Mouse (Mus musculus): Measurements from ENCODE around the gene Tmem178b. TPM values are rescaled to one million over a fixed set of nuclear protein-coding genes. Genes with fewer than 3 reads are reported as not detected.

Gene Tmem178b
- polyA plus RNA-seq, 1 experiment from 2014 or later, result 43.8 TPM

DNA sequence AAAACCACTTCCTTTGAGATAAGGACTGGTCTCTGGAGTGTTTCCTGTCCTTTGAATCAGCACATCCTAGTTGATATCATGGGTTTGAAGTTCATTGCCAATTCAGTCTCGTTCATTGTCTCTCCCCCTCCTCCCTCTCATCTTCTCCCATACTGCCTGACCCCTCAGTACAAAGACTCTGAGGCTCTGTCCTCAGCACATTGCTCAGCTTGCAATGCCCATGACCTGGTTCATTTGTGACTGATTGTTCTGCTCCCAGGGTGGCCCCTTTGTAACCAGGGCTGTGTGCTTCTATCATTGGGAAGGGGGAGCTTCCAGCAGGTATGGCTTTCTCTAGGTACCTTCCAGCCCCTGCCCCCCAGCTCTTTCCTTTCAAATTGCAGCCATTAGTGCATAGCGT lies 329.5 kb downstream of the Tmem178b start:
- Histone ChIP-seq H3K4me2 (replicated peaks) (no peak overlapping the region), H3K27ac (no peak overlapping the region), H3K9ac (no peak overlapping the region), H3K27me3 (ENCODE audit: control insufficient read depth, insufficient read depth, low read length) (no peaks in the 10 kb centered on the region), H3K4me3 (replicated peaks; ENCODE audit: low read length) (no peak overlapping the region), H3K9me3 (ENCODE audit: control insufficient read depth, low read length) (no peaks in the 10 kb centered on the region), H3K36me3 (replicated peaks; ENCODE audit: control insufficient read depth, insufficient read depth) (no peaks in the 10 kb centered on the region), H3K4me1 (replicated peaks; ENCODE audit: control insufficient read depth, insufficient read depth, low read length) (no peaks in the 10 kb centered on the region)
- DNase-seq (ENCODE audit: low spot score) (no peak), ATAC-seq (ENCODE audit: low FRiP score) (no peak)
- WGBS, result 49% methylated on average over 2 of the region's 2 CpGs

GRCm38 (mm10) chr6:40205380-40205779 lies 332.3 kb downstream of the Tmem178b start:
- Histone ChIP-seq H3K27me3 (ENCODE audit: control insufficient read depth, insufficient read depth, low read length) (no peaks in the 10 kb centered on the region), H3K36me3 (replicated peaks; ENCODE audit: control insufficient read depth, insufficient read depth) (peaks cover 8% of the 10 kb centered on the region; the same call in 1 of the 2 replicates), H3K9me3 (ENCODE audit: control insufficient read depth, low read length) (no peaks in the 10 kb centered on the region), H3K4me1 (replicated peaks; ENCODE audit: control insufficient read depth, insufficient read depth, low read length) (no peaks in the 10 kb centered on the region), H3K4me2 (replicated peaks) (no peak overlapping the region), H3K9ac (no peak overlapping the region), H3K4me3 (replicated peaks; ENCODE audit: low read length) (no peak overlapping the region), H3K27ac (no peak overlapping the region)
- no peak for ATAC-seq (ENCODE audit: low FRiP score)
- DNase-seq (ENCODE audit: low spot score), result no peak
- 83% methylated on average over 2 of the region's 2 CpGs for WGBS

DNA sequence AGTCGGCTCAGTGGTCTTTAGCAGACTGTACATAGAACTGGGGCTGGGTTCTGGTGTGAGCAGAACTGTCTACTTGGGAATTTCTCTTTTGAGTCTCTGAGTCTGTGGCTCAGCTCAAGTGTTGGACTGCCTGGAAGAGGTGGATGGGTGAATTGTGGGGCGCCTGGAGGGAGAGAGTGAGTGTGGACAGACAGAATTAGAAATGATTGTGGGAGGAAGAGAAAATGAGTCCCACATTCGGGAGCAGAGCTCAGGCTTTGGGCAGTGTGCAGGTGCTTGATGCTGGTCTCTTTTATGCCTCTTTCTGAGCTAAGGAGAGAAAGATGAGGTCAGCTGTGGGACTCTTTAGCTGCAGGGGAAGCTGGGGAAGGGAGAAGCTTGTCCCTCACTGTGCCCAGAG lies 334.9 kb downstream of the Tmem178b start:
- Histone ChIP-seq H3K9me3 (ENCODE audit: control insufficient read depth, low read length) (no peaks in the 10 kb centered on the region), H3K4me3 (replicated peaks; ENCODE audit: low read length) (no peak overlapping the region), H3K4me1 (replicated peaks; ENCODE audit: control insufficient read depth, insufficient read depth, low read length) (no peaks in the 10 kb centered on the region), H3K27me3 (ENCODE audit: control insufficient read depth, insufficient read depth, low read length) (no peaks in the 10 kb centered on the region), H3K9ac (no peak overlapping the region), H3K4me2 (replicated peaks) (no peak overlapping the region), H3K27ac (no peak overlapping the region), H3K36me3 (replicated peaks; ENCODE audit: control insufficient read depth, insufficient read depth) (peaks cover 8% of the 10 kb centered on the region; the same call in 1 of the 2 replicates)
- WGBS, result 89% methylated on average over 3 of the region's 3 CpGs
- no peak for DNase-seq (ENCODE audit: low spot score)
- no peak for ATAC-seq (ENCODE audit: low FRiP score)

DNA sequence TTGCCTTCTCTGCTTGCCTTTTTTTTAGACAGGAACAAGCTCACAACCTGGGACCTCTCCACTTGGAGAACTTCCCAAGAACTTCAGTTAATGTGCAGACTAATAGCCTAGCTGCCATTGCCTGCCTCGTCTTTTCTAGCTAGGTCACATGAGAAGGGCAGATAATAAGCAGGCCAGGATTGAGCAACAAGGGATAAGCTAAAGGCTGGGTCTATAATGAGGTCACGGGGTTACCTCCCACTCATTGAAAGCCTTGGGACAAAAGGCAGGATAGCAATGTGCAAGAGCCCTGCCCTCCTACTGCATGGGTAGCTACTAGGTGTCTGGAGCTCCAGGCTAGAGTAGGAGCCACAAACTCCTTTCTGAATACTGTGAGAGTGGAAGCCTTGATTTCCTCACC lies 336.1 kb downstream of the Tmem178b start:
- Histone ChIP-seq H3K4me2 (replicated peaks) (no peak overlapping the region), H3K4me3 (replicated peaks; ENCODE audit: low read length) (no peak overlapping the region), H3K27ac (no peak overlapping the region), H3K27me3 (ENCODE audit: control insufficient read depth, insufficient read depth, low read length) (no peaks in the 10 kb centered on the region), H3K9ac (no peak overlapping the region), H3K9me3 (ENCODE audit: control insufficient read depth, low read length) (no peaks in the 10 kb centered on the region), H3K4me1 (replicated peaks; ENCODE audit: control insufficient read depth, insufficient read depth, low read length) (no peaks in the 10 kb centered on the region), H3K36me3 (replicated peaks; ENCODE audit: control insufficient read depth, insufficient read depth) (peaks cover 8% of the 10 kb centered on the region; the same call in 1 of the 2 replicates)
- DNase-seq (ENCODE audit: low spot score) (no peak), ATAC-seq (ENCODE audit: low FRiP score) (no peak)
- WGBS, result 54% methylated on average over 2 of the region's 2 CpGs

- H3K27me3 ChIP-seq (ENCODE audit: control insufficient read depth, insufficient read depth, low read length), result no peaks in the 10 kb centered on the region
- ATAC-seq (ENCODE audit: low FRiP score) (no peak), DNase-seq (ENCODE audit: low spot score) (no peak)
- no peaks in the 10 kb centered on the region for H3K9me3 ChIP-seq (ENCODE audit: control insufficient read depth, low read length)
- no peak overlapping the region for H3K4me3 ChIP-seq (replicated peaks; ENCODE audit: low read length)
- H3K4me2 ChIP-seq (replicated peaks), result no peak overlapping the region
- no peak overlapping the region for H3K9ac ChIP-seq
- no peak overlapping the region for H3K27ac ChIP-seq
- H3K36me3 ChIP-seq (replicated peaks; ENCODE audit: control insufficient read depth, insufficient read depth), result no peaks in the 10 kb centered on the region
- H3K4me1 ChIP-seq (replicated peaks; ENCODE audit: control insufficient read depth, insufficient read depth, low read length), result no peaks in the 10 kb centered on the region
- WGBS, result 92% methylated on average over 12 of the region's 12 CpGs
Observed at GRCm38 (mm10) chr6:40217154-40217553, 344.1 kb downstream of the Tmem178b start.

DNA sequence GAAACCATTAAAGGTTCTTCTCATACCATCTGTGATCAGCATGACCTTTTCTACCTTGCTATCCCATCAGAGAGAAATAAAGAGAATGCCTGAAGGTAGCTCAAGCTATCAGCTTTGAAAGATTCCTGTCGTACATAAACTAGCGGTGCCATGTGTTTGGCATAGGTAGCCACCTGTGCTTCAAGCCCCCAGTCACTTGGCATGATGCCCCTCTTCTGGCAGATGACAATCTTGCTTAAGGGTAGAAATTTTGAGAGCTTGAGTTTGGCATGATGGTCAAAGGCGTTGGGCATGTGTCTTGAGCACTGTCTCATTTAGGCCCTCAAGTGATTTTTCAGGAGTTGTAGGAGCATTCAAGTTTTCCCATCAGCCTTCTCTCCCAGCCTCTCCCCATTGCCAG lies 344.6 kb downstream of the Tmem178b start:
- WGBS, result 88% methylated on average over 3 of the region's 3 CpGs
- ATAC-seq (ENCODE audit: low FRiP score) (no peak), DNase-seq (ENCODE audit: low spot score) (no peak)
- no peaks in the 10 kb centered on the region for H3K9me3 ChIP-seq (ENCODE audit: control insufficient read depth, low read length)
- no peaks in the 10 kb centered on the region for H3K36me3 ChIP-seq (replicated peaks; ENCODE audit: control insufficient read depth, insufficient read depth)
- H3K4me2 ChIP-seq (replicated peaks), result no peak overlapping the region
- H3K27ac ChIP-seq, result no peak overlapping the region
- H3K4me1 ChIP-seq (replicated peaks; ENCODE audit: control insufficient read depth, insufficient read depth, low read length), result no peaks in the 10 kb centered on the region
- no peaks in the 10 kb centered on the region for H3K27me3 ChIP-seq (ENCODE audit: control insufficient read depth, insufficient read depth, low read length)
- H3K9ac ChIP-seq, result no peak overlapping the region
- H3K4me3 ChIP-seq (replicated peaks; ENCODE audit: low read length), result no peak overlapping the region

GRCm38 (mm10) chr6:40220634-40221120 lies 347.6 kb downstream of the Tmem178b start:
- no peak overlapping the region for H3K27ac ChIP-seq
- DNase-seq (ENCODE audit: low spot score), result no peak
- H3K36me3 ChIP-seq (replicated peaks; ENCODE audit: control insufficient read depth, insufficient read depth), result no peaks in the 10 kb centered on the region
- H3K9ac ChIP-seq, result no peak overlapping the region
- no peaks in the 10 kb centered on the region for H3K9me3 ChIP-seq (ENCODE audit: control insufficient read depth, low read length)
- H3K27me3 ChIP-seq (ENCODE audit: control insufficient read depth, insufficient read depth, low read length), result no peaks in the 10 kb centered on the region
- no peak overlapping the region for H3K4me3 ChIP-seq (replicated peaks; ENCODE audit: low read length)
- H3K4me2 ChIP-seq (replicated peaks), result no peak overlapping the region
- no peak for ATAC-seq (ENCODE audit: low FRiP score)
- H3K4me1 ChIP-seq (replicated peaks; ENCODE audit: control insufficient read depth, insufficient read depth, low read length), result no peaks in the 10 kb centered on the region

DNA sequence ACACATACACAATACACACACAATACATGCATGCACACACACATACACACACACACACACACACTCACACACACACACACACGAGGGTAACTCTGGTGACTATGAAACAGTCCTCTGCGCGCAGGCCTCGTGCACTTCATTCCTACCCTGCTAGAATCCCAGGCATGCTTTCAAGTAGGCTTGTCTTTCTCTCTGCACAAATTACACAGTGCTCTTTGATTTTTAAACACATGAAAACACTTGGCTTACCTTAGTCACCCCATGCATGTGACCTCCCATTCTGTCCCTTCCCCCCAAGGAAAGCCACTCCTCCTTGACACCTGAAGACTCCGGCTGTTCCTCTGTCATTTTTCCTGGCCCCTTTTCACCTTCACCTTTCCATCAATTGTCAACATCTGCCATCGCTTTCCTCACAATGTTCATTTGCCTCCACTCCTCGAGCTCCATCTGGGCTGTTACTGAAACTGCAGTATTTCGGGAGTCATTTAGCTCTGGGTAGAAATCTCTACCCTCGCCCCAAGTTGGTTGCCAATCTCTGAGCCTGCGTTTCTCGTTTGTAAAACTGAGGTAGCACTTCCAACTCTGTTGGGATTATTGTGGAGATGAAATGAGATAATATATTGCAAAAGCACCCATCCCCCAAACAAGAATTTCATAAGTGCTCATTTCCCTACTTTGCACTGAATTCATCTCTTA lies 352.7 kb downstream of the Tmem178b start:
- ATAC-seq (ENCODE audit: low FRiP score) (no peak), DNase-seq (ENCODE audit: low spot score) (no peak)
- WGBS, result 90% methylated on average over 11 of the region's 11 CpGs

DNA sequence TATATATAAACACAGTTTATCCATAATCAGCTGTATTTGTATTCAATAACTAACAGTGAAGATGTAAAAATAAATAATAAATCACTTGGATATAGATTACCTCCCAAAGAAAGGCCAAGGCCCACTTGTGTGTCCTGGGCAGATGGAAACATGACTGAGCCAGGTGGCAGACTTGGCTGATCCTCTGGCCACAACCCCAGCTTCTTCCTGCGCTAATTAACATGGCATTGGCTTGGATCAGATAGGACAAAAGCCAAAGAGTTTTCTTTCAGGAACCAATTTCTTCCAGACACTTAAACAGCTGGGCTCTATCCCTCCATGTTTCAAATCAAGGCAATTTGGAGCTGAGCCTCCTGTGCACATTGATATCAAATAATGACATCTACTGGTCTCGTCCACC lies 355.9 kb downstream of the Tmem178b start:
- Histone ChIP-seq H3K4me3 (replicated peaks; ENCODE audit: low read length) (no peak overlapping the region), H3K27ac (no peak overlapping the region), H3K36me3 (replicated peaks; ENCODE audit: control insufficient read depth, insufficient read depth) (no peaks in the 10 kb centered on the region), H3K4me1 (replicated peaks; ENCODE audit: control insufficient read depth, insufficient read depth, low read length) (peaks cover under 1% of the 10 kb centered on the region; the same call in 1 of the 2 replicates), H3K4me2 (replicated peaks) (no peak overlapping the region), H3K9me3 (ENCODE audit: control insufficient read depth, low read length) (no peaks in the 10 kb centered on the region), H3K27me3 (ENCODE audit: control insufficient read depth, insufficient read depth, low read length) (no peaks in the 10 kb centered on the region), H3K9ac (no peak overlapping the region)
- ATAC-seq (ENCODE audit: low FRiP score) (no peak), DNase-seq (ENCODE audit: low spot score) (no peak)
- WGBS, result 80% methylated on average over 2 of the region's 2 CpGs

More for the DNA sequence above, 352.7 kb downstream of the Tmem178b start:
- Histone ChIP-seq H3K9ac (no peak overlapping the region), H3K4me3 (replicated peaks; ENCODE audit: low read length) (no peak overlapping the region), H3K27ac (no peak overlapping the region), H3K4me1 (replicated peaks; ENCODE audit: control insufficient read depth, insufficient read depth, low read length) (no peaks in the 10 kb centered on the region; the same call in 1 of the 2 replicates), H3K36me3 (replicated peaks; ENCODE audit: control insufficient read depth, insufficient read depth) (no peaks in the 10 kb centered on the region), H3K27me3 (ENCODE audit: control insufficient read depth, insufficient read depth, low read length) (no peaks in the 10 kb centered on the region), H3K9me3 (ENCODE audit: control insufficient read depth, low read length) (no peaks in the 10 kb centered on the region), H3K4me2 (replicated peaks) (no peak overlapping the region)

Measured in hindbrain, embryonic 14.5 days (tissue).